Mouse (Mus musculus) hindbrain, postnatal 0 days (tissue): ENCODE data around the gene Slc22a18. TPM values are rescaled to one million over a fixed set of nuclear protein-coding genes. Genes with fewer than 3 reads are reported as not detected.

Experiments
- ATAC-seq: fragments of 200-750 bp; cut with Nextera tagmentation; 2 replicates; pipeline ENCODE4 v1.8.0; 2017; ENCODE audit warnings: mild to moderate bottlenecking, moderate TSS enrichment, moderate library complexity
- DNase-seq: peaks from one replicate; pipeline ENCODE4 v3.0.0-alpha.2; 2015; ENCODE audit warnings: low spot score
- H3K27ac ChIP-seq: fragments of 300-500 bp; sonication (generic); 2 replicates; pipeline ENCODE4 v1.5.1; 2014; ENCODE audit warnings: mild to moderate bottlenecking
- H3K27me3 ChIP-seq: fragments of 300-500 bp; sonication (generic); 2 replicates; pipeline ENCODE4 v1.6.1; 2014; ENCODE audit warnings: low read length, mixed read lengths; ENCODE audit not compliant: insufficient read depth
- H3K36me3 ChIP-seq: fragments of 300-500 bp; sonication (generic); 2 replicates; pipeline ENCODE4 v1.6.1; 2014; ENCODE audit warnings: low read length, mixed read lengths; ENCODE audit not compliant: insufficient read depth
- H3K4me1 ChIP-seq: fragments of 300-500 bp; sonication (generic); 2 replicates; pipeline ENCODE4 v1.6.1; 2014; ENCODE audit warnings: antibody characterized with exemption, low read length, mixed read lengths; ENCODE audit not compliant: insufficient read depth
- H3K4me2 ChIP-seq: fragments of 300-500 bp; sonication (generic); 2 replicates; pipeline ENCODE4 v1.6.1; 2014; ENCODE audit warnings: low read depth, mild to moderate bottlenecking, low read length, moderate library complexity, mixed read lengths
- H3K4me3 ChIP-seq: fragments of 300-500 bp; sonication (generic); 2 replicates; pipeline ENCODE4 v1.5.1; 2014; ENCODE audit warnings: low read length
- H3K9ac ChIP-seq: fragments of 300-500 bp; sonication (generic); replicated peaks from 2 replicates; pipeline ENCODE4 v1.6.1; 2014; ENCODE audit warnings: mild to moderate bottlenecking, low read length, moderate library complexity, mixed read lengths
- H3K9me3 ChIP-seq: fragments of 300-500 bp; sonication (generic); 2 replicates; pipeline ENCODE4 v1.6.1; 2016; ENCODE audit warnings: low read length, mixed read lengths
- CTCF ChIP-seq: IDR thresholded peaks from 2 replicates; pipeline ENCODE4 v1.5.1; 2016; ENCODE audit warnings: antibody characterized with exemption, control low read depth, low read depth
- WGBS: fragments of 180-500 bp; shearing (Covaris S2); extraction: QIAGEN DNeasy Blood & Tissue Kit; methylation state at CpG from one replicate; pipeline ENCODE4 v1.1.7; 2014; 5-methylcytosine and 5-hydroxymethylcytosine counted together
- polyA plus RNA-seq: library from polyadenylated mRNA; unstranded; fragments of >200 nt; fragmentation: Nextera tagmentation; extraction: Ambion mirVana; gene quantifications from 2 replicates; pipeline ENCODE4 v1.2.1, GENCODE M21; 2015
- total RNA-seq: library from RNA; depleted of rRNA; stranded (reverse); fragments of >200 nt; gene quantifications from 2 replicates; pipeline ENCODE4 v1.2.3, GENCODE M21; 2014

Gene Slc22a18
- total and polyA plus RNA-seq, 2 experiments from 2014 or later: 0.58 to 0.90 TPM

DNA sequence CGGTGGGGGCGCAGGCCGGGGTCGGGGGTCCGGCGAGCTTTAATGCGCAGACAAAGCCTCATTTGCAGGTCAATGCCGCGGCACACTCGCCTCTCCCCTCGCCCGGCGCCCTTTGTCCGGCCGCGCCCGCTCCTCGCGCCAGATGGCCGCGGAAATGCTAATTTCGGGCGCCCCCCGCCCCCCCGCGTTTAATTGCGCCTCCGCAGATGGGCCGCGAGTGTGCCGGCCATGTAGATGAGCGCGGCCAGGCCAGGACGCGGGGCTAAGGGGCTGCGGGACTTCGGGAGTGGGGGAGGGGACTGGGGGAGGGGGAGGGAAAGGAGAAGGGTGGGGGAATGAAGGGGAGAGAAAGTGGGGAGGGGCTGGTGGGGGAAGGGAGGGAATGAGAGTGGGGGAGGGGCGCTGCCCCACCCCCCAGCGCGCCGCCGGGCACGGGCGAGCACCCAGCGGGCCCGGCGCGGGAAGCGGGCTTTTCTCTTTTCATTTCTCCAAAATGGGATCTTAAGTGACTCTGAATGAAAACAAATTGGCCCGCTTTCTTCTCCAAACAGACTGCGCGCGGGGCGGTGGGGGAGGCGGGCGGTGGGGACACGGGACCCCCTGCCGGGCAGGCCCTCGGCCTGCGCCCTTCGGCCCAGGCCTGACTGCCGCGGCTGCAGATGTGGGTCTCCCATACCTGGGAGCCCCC is 35.5 kb upstream of the Slc22a18 start:
- Histone ChIP-seq H3K9me3 (no peaks in the 10 kb centered on the region), H3K4me2 (peak overlapping the region; percentile 95), H3K4me1 (peaks cover 17% of the 10 kb centered on the region), H3K27ac (peak overlapping the region; percentile 48; the same call in 1 of the 2 replicates), H3K9ac (peak overlapping the region; percentile 76), H3K27me3 (no peaks in the 10 kb centered on the region), H3K36me3 (no peaks in the 10 kb centered on the region), H3K4me3 (peak overlapping the region; percentile 41)
- ATAC-seq (peak; percentile 67), DNase-seq (peak; percentile 68)
- 3% methylated on average over 54 of the region's 63 CpGs for WGBS
- no peak for TF ChIP-seq CTCF

DNA sequence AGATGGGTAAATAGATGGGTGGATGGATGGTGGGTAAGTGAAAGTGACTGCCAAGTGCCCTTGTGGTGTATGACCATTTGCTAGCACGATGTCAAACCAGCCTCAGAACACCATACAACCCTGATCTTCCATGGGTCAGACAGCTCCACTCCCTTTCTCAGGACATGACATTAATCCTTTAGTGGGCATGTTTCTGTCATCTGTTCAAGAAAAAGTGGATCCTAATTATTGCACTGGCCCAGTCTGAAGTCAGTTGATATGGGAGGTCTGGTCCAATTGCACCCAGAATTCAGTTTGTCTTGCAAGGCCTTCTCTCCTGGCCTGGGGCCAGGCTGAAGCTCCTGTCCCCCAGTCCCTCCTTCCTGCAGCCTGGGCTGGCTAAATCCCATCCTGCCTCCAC is 34.6 kb upstream of the Slc22a18 start:
- Histone ChIP-seq H3K9ac (no peak overlapping the region), H3K9me3 (no peaks in the 10 kb centered on the region), H3K27me3 (0 out of 2 replicates have a peak, but pooled peaks cover 6% of the 10 kb centered on the region), H3K36me3 (no peaks in the 10 kb centered on the region), H3K4me3 (no peak overlapping the region), H3K4me1 (peaks cover 12% of the 10 kb centered on the region), H3K27ac (no peak overlapping the region), H3K4me2 (no peak overlapping the region)
- 88% methylated on average over 1 of the region's 1 CpGs for WGBS
- DNase-seq (no peak), ATAC-seq (no peak)
- TF ChIP-seq CTCF: no peak

DNA sequence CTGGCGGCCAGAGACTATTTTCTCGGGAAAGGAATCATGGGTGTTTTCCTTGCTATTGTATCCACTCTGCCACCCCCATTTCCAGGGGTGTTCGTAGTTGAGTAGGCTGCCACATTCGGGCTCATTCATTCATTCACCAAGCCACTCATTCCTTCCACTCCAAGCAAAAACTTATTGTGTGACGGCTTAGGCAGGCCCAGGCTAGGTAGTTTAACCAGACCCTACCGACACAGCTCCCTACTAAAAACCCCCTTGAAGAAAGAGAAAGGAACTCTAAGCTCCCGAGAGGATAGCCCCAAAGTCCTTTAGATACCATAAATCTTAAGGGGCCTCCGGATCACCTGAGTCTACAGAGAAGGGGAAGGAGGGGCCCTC is 29.0 kb upstream of the Slc22a18 start:
- no peaks in the 10 kb centered on the region for H3K36me3 ChIP-seq
- no peak overlapping the region for H3K9ac ChIP-seq
- no peak for TF ChIP-seq CTCF
- peaks cover 7% of the 10 kb centered on the region; the same call in 1 of the 2 replicates for H3K4me1 ChIP-seq
- ATAC-seq (no peak), DNase-seq (no peak)
- H3K27ac ChIP-seq: no peak overlapping the region
- peak overlapping the region; percentile 33; the same call in 1 of the 2 replicates for H3K4me3 ChIP-seq
- H3K4me2 ChIP-seq: 0 out of 2 replicates have a peak overlapping the region, but pooled peaks have one; percentile 64
- H3K9me3 ChIP-seq: no peaks in the 10 kb centered on the region
- WGBS: 43% methylated on average over 8 of the region's 8 CpGs
- 0 out of 2 replicates have a peak, but pooled peaks cover 6% of the 10 kb centered on the region for H3K27me3 ChIP-seq

DNA sequence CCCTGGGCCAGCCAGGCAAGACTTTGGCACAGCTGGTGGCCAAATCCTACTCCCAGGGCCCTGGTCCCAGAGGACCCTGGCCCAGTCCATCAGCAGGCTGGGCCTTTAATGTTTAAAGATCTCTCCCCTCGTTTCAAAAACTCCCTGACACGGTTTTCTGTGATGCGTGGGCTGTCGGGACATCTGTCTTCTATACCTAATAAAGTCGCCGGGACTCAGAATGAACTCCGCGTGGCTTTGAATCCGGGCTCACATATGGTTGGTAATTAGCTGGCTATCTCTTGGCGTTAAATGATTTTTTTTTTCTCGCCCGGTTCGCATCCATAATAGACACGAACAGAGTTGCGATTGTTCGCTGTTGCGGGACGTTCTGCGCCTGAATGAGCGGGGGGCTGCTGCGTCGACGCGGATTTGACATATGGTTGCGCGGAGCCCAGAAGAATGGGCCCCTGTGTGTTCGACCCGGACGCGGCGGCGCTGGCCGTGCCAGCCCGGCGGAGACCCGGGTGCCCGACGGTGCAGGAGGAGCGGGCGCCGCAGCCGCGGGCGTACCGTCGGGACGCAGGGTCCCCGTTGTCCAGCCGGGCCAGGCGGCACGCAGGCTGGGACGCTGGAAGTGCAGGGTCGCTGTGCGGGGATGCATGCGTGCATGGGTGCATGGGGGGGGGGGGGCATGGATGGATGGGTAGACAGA is 28.4 kb upstream of the Slc22a18 start:
- Histone ChIP-seq H3K4me2 (peak overlapping the region; percentile 64), H3K27me3 (0 out of 2 replicates have a peak, but pooled peaks cover 6% of the 10 kb centered on the region), H3K4me3 (peak overlapping the region; percentile 33), H3K27ac (0 out of 2 replicates have a peak overlapping the region, but pooled peaks have one; percentile 4), H3K36me3 (no peaks in the 10 kb centered on the region), H3K9me3 (no peaks in the 10 kb centered on the region), H3K4me1 (peaks cover 7% of the 10 kb centered on the region; the same call in 1 of the 2 replicates), H3K9ac (peak overlapping the region; percentile 47; the same call in 1 of the 2 replicates)
- WGBS: 2% methylated on average over 55 of the region's 55 CpGs
- peak; percentile 54 for DNase-seq
- ATAC-seq: peak; percentile 71
- no peak for TF ChIP-seq CTCF

DNA sequence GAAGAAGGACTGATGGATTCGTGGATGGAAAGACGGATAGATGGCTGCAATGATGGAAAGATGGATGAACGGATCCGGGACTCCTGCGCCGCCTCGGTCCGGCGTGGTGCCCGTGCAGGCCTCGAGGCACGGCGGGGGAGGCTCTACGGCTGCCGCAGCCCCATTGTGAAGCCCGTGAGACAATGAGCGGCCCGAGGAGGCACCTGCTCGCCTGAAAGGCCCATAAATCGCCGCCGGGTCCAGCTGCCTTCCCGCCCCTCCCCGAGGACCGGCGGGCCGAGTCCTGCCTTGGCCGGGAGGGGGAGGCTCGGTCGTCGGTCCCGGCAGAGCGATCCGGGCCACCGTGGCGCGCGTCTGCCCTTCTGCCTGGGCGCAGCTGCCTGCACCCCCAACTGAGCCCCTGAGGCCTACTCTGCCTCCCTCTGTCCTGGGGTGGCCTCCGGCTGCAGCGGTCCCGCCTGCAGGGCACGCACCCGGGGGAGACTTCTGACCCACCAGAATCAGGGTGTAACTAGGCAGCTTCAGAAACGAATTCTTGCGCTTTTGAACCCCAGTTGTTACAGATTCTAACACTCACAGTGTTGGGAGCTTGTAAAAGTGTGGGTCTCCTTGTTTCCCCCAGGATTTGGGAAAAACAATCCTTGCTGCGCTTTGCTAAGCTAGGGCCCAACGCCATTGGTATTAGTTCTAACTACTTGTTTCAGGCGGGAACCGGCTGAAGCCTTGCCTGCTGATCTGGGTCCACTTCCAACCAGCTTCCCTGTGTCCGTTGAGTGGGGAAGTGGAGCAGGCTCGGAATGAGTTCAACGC is 27.7 kb upstream of the Slc22a18 start:
- TF ChIP-seq CTCF: no peak
- peak overlapping the region; percentile 33 for H3K4me3 ChIP-seq
- H3K9me3 ChIP-seq: no peaks in the 10 kb centered on the region
- H3K4me2 ChIP-seq: peak overlapping the region; percentile 64
- peak overlapping the region; percentile 47 for H3K9ac ChIP-seq
- no peaks in the 10 kb centered on the region for H3K36me3 ChIP-seq
- peaks cover 7% of the 10 kb centered on the region; the same call in 1 of the 2 replicates for H3K4me1 ChIP-seq
- H3K27ac ChIP-seq: peak overlapping the region; percentile 4; the same call in 1 of the 2 replicates
- DNase-seq: peak; percentile 24
- ATAC-seq: peak; percentile 53; the same call in 1 of the 2 replicates
- H3K27me3 ChIP-seq: 0 out of 2 replicates have a peak, but pooled peaks cover 6% of the 10 kb centered on the region
- 9% methylated on average over 44 of the region's 53 CpGs for WGBS

DNA sequence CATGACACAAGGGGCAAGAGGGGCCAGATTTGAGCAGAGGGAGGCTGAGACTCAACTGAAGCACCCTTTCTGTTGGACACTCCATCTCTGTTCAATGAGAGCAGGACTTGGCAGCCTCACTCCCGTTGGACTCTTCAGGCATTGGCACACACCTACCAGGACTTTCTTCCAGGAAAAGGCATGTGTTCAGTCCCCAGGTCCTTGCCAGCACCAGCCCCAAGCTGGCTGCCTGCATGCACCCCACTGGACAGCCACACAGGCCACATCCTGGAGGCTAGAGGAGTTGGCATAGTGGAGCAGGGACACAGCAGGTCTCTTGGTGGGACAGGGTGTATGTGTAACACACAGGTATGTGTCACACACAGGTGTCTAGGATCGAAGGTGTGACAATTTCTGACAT is 26.4 kb upstream of the Slc22a18 start:
- H3K4me3 ChIP-seq: no peak overlapping the region
- TF ChIP-seq CTCF: no peak
- DNase-seq (no peak), ATAC-seq (peak; percentile 33; the same call in 1 of the 2 replicates)
- H3K4me2 ChIP-seq: no peak overlapping the region
- no peaks in the 10 kb centered on the region for H3K36me3 ChIP-seq
- no peaks in the 10 kb centered on the region for H3K9me3 ChIP-seq
- 72% methylated on average over 2 of the region's 2 CpGs for WGBS
- 0 out of 2 replicates have a peak, but pooled peaks cover 6% of the 10 kb centered on the region for H3K27me3 ChIP-seq
- H3K4me1 ChIP-seq: peaks cover 7% of the 10 kb centered on the region; the same call in 1 of the 2 replicates
- H3K27ac ChIP-seq: no peak overlapping the region
- H3K9ac ChIP-seq: no peak overlapping the region
